Mouse (Mus musculus): ENCODE results near the gene Slc22a1. TPM values are rescaled to one million over a fixed set of nuclear protein-coding genes. Genes with fewer than 3 reads are reported as not detected.
"Not testable (repeated sequence)": the region's sequence is repeated elsewhere in the genome, so short reads cannot be mapped to it uniquely, and the experiment has no call there.

The Slc22a1 gene
- polyA plus RNA-seq, 1 experiment from 2014 or later, result not detected

GRCm38 (mm10) chr17:12674980-12675379 is 649 bp downstream of the Slc22a1 start:
- H3K9me3 ChIP-seq (replicated peaks); H3K4me3 ChIP-seq; H3K27ac ChIP-seq (replicated peaks); H3K36me3 ChIP-seq; H3K27me3 ChIP-seq (ENCODE audit: low read depth, poor library complexity, severe bottlenecking); DNase-seq (ENCODE audit: low spot score); H3K4me1 ChIP-seq: not testable (repeated sequence)
- WGBS, result 90% methylated on average over 7 of the region's 7 CpGs

GRCm38 (mm10) chr17:12673871-12674270 is 1.8 kb downstream of the Slc22a1 start:
- H3K4me3 ChIP-seq, result no peak overlapping the region

GRCm38 (mm10) chr17:12672285-12672790 is 3.3 kb downstream of the Slc22a1 start:
- DNase-seq (ENCODE audit: low spot score), result no peak
- H3K36me3 ChIP-seq, result no peaks in the 10 kb centered on the region
- 84% methylated on average over 7 of the region's 7 CpGs for WGBS
- no peaks in the 10 kb centered on the region for H3K27me3 ChIP-seq (ENCODE audit: low read depth, poor library complexity, severe bottlenecking)
- peaks cover 18% of the 10 kb centered on the region for H3K4me1 ChIP-seq
- no peaks in the 10 kb centered on the region for H3K9me3 ChIP-seq (replicated peaks)
- no peak overlapping the region for H3K4me3 ChIP-seq
- no peak overlapping the region for H3K27ac ChIP-seq (replicated peaks)

More at GRCm38 (mm10) chr17:12673871-12674270, 1.8 kb downstream of the Slc22a1 start:
- Histone ChIP-seq H3K36me3 (no peaks in the 10 kb centered on the region), H3K9me3 (replicated peaks) (no peaks in the 10 kb centered on the region), H3K27me3 (ENCODE audit: low read depth, poor library complexity, severe bottlenecking) (no peaks in the 10 kb centered on the region), H3K27ac (replicated peaks) (no peak overlapping the region), H3K4me1 (peaks cover 10% of the 10 kb centered on the region)
- WGBS, result 73% methylated on average over 3 of the region's 3 CpGs
- DNase-seq (ENCODE audit: low spot score), result no peak

GRCm38 (mm10) chr17:12671029-12671605 is 4.5 kb downstream of the Slc22a1 start:
- WGBS, result 87% methylated on average over 5 of the region's 5 CpGs
- DNase-seq (ENCODE audit: low spot score), result no peak
- Histone ChIP-seq H3K27me3 (ENCODE audit: low read depth, poor library complexity, severe bottlenecking) (no peaks in the 10 kb centered on the region), H3K9me3 (replicated peaks) (no peaks in the 10 kb centered on the region), H3K27ac (replicated peaks) (no peak overlapping the region), H3K4me1 (peaks cover 18% of the 10 kb centered on the region), H3K36me3 (no peaks in the 10 kb centered on the region), H3K4me3 (no peak overlapping the region)

GRCm38 (mm10) chr17:12669363-12669679 is 6.3 kb downstream of the Slc22a1 start:
- Histone ChIP-seq H3K27me3 (ENCODE audit: low read depth, poor library complexity, severe bottlenecking) (no peaks in the 10 kb centered on the region), H3K9me3 (replicated peaks) (no peaks in the 10 kb centered on the region), H3K36me3 (no peaks in the 10 kb centered on the region), H3K4me1 (peaks cover 18% of the 10 kb centered on the region), H3K4me3 (no peak overlapping the region), H3K27ac (replicated peaks) (peak overlapping the region; percentile 50)
- DNase-seq (ENCODE audit: low spot score), result no peak

- no peak for DNase-seq (ENCODE audit: low spot score)
- Histone ChIP-seq H3K27me3 (ENCODE audit: low read depth, poor library complexity, severe bottlenecking) (no peaks in the 10 kb centered on the region), H3K4me3 (no peak overlapping the region), H3K4me1 (peaks cover 18% of the 10 kb centered on the region), H3K27ac (replicated peaks) (peak overlapping the region; percentile 50), H3K36me3 (no peaks in the 10 kb centered on the region), H3K9me3 (replicated peaks) (no peaks in the 10 kb centered on the region)
- WGBS, result 58% methylated on average over 7 of the region's 7 CpGs
Observed at GRCm38 (mm10) chr17:12668478-12669362, 6.9 kb downstream of the Slc22a1 start.

- H3K36me3 ChIP-seq, result no peaks in the 10 kb centered on the region
- H3K4me1 ChIP-seq, result peaks cover 10% of the 10 kb centered on the region
- H3K27ac ChIP-seq (replicated peaks), result no peak overlapping the region
- H3K9me3 ChIP-seq (replicated peaks), result no peaks in the 10 kb centered on the region
- H3K4me3 ChIP-seq, result no peak overlapping the region
- no peaks in the 10 kb centered on the region for H3K27me3 ChIP-seq (ENCODE audit: low read depth, poor library complexity, severe bottlenecking)
- WGBS, result 79% methylated on average over 8 of the region's 8 CpGs
- DNase-seq (ENCODE audit: low spot score), result no peak
Observed at GRCm38 (mm10) chr17:12664156-12664555, 11.5 kb downstream of the Slc22a1 start.

GRCm38 (mm10) chr17:12660572-12661260 is 14.9 kb downstream of the Slc22a1 start:
- Histone ChIP-seq H3K4me3 (no peak overlapping the region), H3K9me3 (replicated peaks) (no peaks in the 10 kb centered on the region), H3K27me3 (ENCODE audit: low read depth, poor library complexity, severe bottlenecking) (no peaks in the 10 kb centered on the region), H3K27ac (replicated peaks) (no peak overlapping the region), H3K36me3 (no peaks in the 10 kb centered on the region), H3K4me1 (no peaks in the 10 kb centered on the region; the same call in 1 of the 2 replicates)
- WGBS, result 74% methylated on average over 13 of the region's 13 CpGs
- no peak for DNase-seq (ENCODE audit: low spot score)

- H3K27ac ChIP-seq (replicated peaks), result no peak overlapping the region
- no peaks in the 10 kb centered on the region for H3K36me3 ChIP-seq
- H3K4me3 ChIP-seq, result no peak overlapping the region
- no peaks in the 10 kb centered on the region for H3K9me3 ChIP-seq (replicated peaks)
- H3K27me3 ChIP-seq (ENCODE audit: low read depth, poor library complexity, severe bottlenecking), result no peaks in the 10 kb centered on the region
- DNase-seq (ENCODE audit: low spot score), result no peak
- WGBS, result 95% methylated on average over 10 of the region's 10 CpGs
- H3K4me1 ChIP-seq, result no peaks in the 10 kb centered on the region; the same call in 1 of the 2 replicates
Observed at GRCm38 (mm10) chr17:12659233-12659632, 16.4 kb downstream of the Slc22a1 start.

- H3K4me1 ChIP-seq, result no peaks in the 10 kb centered on the region; the same call in 1 of the 2 replicates
- H3K36me3 ChIP-seq, result no peaks in the 10 kb centered on the region
- no peaks in the 10 kb centered on the region for H3K9me3 ChIP-seq (replicated peaks)
- H3K27me3 ChIP-seq (ENCODE audit: low read depth, poor library complexity, severe bottlenecking), result no peaks in the 10 kb centered on the region
- WGBS, result 89% methylated on average over 7 of the region's 7 CpGs
- no peak for DNase-seq (ENCODE audit: low spot score)
- no peak overlapping the region for H3K27ac ChIP-seq (replicated peaks)
- no peak overlapping the region for H3K4me3 ChIP-seq
Observed at GRCm38 (mm10) chr17:12658784-12659183, 16.8 kb downstream of the Slc22a1 start.

- H3K36me3 ChIP-seq, result no peaks in the 10 kb centered on the region
- no peak overlapping the region for H3K27ac ChIP-seq (replicated peaks)
- 88% methylated on average over 7 of the region's 7 CpGs for WGBS
- H3K4me3 ChIP-seq, result no peak overlapping the region
- H3K4me1 ChIP-seq, result no peaks in the 10 kb centered on the region
- H3K9me3 ChIP-seq (replicated peaks), result no peaks in the 10 kb centered on the region
- no peak for DNase-seq (ENCODE audit: low spot score)
- H3K27me3 ChIP-seq (ENCODE audit: low read depth, poor library complexity, severe bottlenecking), result no peaks in the 10 kb centered on the region
Observed at GRCm38 (mm10) chr17:12655826-12656225, 19.8 kb downstream of the Slc22a1 start.

GRCm38 (mm10) chr17:12654061-12654460 is 21.6 kb downstream of the Slc22a1 start:
- Histone ChIP-seq H3K9me3 (replicated peaks) (no peaks in the 10 kb centered on the region), H3K36me3 (no peaks in the 10 kb centered on the region), H3K4me1 (no peaks in the 10 kb centered on the region), H3K27ac (replicated peaks) (no peak overlapping the region), H3K27me3 (ENCODE audit: low read depth, poor library complexity, severe bottlenecking) (no peaks in the 10 kb centered on the region), H3K4me3 (no peak overlapping the region)
- DNase-seq (ENCODE audit: low spot score), result no peak
- 87% methylated on average over 3 of the region's 3 CpGs for WGBS

- H3K4me3 ChIP-seq, result no peak overlapping the region
- whole genome bisulfite sequencing, result 94% methylated on average over 11 of the region's 11 CpGs
- no peak for DNase-seq (ENCODE audit: low spot score)
- H3K36me3 ChIP-seq, result no peaks in the 10 kb centered on the region
- H3K4me1 ChIP-seq, result no peaks in the 10 kb centered on the region
- no peak overlapping the region for H3K27ac ChIP-seq (replicated peaks)
- no peaks in the 10 kb centered on the region for H3K9me3 ChIP-seq (replicated peaks)
- H3K27me3 ChIP-seq (ENCODE audit: low read depth, poor library complexity, severe bottlenecking), result no peaks in the 10 kb centered on the region
Observed at GRCm38 (mm10) chr17:12652604-12653003, 23.0 kb downstream of the Slc22a1 start.

All from midbrain, embryonic 10.5 days (tissue).